Mouse (Mus musculus) layer of hippocampus, postnatal 14 days (tissue): ENCODE measurements around the gene Lpar3. TPM values are rescaled to one million over a fixed set of nuclear protein-coding genes. Genes with fewer than 3 reads are reported as not detected.

ENCODE experiments used
- DNase-seq, 2 experiments: peaks; one replicate each; pipeline ENCODE4 v3.0.0; 2021 to 2022; ENCODE audit warnings: low spot score in 2 of 2, mixed read lengths in 1 of 2
- long read RNA-seq, 2 experiments: library from polyadenylated mRNA; stranded (forward); transcript quantifications; one replicate each; pipeline ENCODE4 v2.0.0; 2021
- total RNA-seq, 2 experiments: library from RNA; stranded (reverse); gene quantifications; 2 replicates each; pipeline ENCODE4 v1.2.3; 2021

Lpar3 gene
- total RNA-seq: 1 to 10 TPM; 1.3 to 1.6 TPM
- long read RNA-seq, experiment 1, partial matches to known transcripts: 0 of 3 reads
- long read RNA-seq, experiment 1, other reads (novel, unspliced or antisense): 0 of 3 reads
- long read RNA-seq, experiment 2, transcript Lpar3-201 (3 exons, 2,464 nt): major isoform, 6 of 7 reads
- long read RNA-seq, experiment 2, partial matches to known transcripts: 1 of 7 reads
- long read RNA-seq, experiment 2, other reads (novel, unspliced or antisense): 0 of 7 reads

DNA sequence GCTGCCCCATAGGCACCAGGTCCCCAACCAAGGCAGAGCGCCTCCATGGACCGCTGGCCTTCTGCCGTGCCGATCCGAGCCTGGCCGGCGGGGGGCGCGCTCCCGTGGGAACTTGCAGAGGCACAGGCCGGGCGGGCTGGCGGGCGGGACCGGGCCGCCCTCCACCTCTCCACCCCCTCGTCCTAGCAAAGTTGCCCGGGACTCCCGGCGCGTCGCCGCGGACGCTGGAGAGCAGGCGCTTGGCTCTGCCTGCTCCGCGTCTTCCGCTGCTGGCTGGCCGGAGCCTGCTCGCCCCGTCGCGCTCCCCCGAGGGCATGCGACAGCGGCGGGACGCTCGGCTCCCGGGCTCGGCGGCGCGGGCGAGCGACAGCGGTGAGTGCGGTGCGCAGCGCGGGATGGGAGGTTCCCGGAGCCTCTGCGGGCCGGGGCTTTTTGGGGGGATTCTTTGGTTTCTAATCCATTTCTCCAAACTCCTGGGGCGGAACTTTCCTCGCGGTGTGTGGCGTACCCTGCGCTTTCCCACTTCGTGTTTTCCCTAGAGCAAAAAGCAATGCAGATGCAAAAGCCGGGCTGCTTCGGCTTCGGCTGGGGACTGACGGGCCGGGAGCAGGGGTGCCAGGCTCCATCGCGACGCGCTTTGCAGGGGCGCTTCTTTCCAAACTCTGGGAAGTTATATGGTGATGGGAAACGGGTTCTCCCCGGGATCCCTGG lies at the start of gene Lpar3:
Gene Lpar3, plus strand, starts transcription at position 188 of the 711 bp plus-strand sequence.
- DNase-seq: peak; percentile 28

DNA sequence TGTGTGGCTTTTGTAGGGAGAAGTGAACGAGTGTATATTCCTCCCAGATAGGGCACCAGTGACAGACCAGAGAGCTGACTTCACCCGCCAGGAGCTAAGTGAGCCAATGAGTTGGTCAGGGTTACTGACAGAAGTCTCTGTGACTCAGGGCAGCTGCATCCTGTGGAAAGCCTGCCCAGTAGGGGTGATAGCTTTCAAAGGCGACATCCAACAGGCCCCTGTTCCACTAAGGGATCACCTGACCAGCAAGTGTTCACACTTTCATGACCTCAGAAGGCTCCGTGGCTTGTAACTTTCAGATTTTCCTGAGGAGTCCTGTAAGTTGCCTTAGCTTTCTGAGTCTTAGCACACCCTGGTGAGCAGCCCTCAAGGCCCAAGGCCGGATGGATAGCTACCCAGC lies 47.7 kb upstream of the Lpar3 start:
- DNase-seq: no peak

DNA sequence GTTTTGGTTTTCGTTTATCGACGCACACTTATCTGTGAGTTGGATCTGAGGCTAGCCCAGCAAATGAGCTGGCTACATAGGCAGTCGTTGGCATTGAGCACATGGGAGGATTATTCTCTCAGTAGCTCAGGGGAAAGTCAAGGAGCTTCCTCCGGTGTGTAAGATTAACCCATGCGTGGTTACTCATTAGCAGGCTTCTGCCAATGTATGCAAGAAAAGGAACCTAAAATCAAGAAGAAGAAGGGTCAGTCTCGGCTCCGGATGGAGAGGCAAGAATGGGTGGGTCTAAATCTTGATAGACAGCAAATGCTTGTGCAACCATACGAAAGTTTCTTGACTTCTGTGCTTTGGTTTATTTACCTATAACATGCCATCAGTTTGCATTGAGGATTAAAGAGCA lies 46.5 kb upstream of the Lpar3 start:
- DNase-seq: no peak

DNA sequence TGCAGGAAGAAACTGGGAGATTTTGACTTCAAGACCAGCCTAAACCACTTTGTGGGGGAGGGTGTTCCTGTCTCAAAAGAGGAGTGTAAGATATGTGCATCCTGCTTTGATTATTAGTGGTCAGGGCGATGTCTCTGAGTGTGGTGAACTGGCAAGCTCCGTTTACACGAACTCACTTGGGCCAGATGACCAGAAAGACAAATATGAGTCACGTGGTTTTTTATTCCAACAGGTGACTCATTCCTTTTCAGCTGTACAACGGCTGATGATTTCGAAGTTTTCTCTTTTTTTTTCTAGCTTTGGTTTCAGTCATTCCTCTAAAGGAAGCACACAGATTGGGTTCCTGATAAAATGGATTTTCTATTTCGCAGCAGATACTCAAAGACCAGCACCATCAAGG lies 43.5 kb upstream of the Lpar3 start:
- DNase-seq: no peak

DNA sequence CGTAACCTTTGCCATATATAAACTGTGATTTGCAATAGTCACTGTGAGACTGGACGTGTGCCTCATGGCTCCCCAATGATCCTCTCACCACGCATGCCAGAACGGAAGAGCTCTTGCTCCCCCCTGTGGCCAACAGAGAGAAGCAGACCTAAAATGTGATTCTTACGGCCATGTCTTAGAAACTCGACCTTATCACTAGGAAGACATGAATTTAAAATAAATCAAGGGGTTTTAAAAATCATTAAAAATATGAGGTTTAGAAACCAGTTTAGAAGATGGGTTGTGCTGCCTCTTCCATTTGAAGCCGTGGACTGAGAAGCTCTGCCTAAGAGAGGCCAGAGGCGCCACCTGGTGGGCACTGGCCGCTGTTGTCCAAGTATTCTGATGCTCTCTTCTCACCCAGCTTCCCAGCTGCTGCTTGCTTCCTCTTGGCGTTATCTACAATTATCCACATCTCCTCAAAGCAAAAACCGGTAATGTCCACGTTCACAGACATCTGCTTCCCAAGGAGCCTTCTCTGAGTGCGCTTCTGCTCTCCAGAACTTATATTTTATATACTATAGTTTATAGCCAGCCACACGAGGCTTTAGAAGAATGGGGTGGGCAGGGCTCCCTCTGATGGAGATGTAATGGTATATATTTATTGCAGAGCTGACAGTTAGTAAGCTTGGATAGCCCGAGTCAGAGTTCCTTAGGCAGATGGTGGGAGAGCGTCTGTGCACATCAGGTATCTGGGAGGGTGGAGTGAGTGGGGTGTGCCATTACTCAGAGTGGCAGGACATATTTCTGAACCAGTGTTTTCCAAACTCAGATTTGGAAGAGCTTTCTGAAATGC lies 42.8 kb upstream of the Lpar3 start:
- peak; percentile 76 to 83 for DNase-seq

GRCm38 (mm10) chr3:146180341-146180740 lies 40.4 kb upstream of the Lpar3 start:
- DNase-seq: no peak

- peak; percentile 25 to 41 for DNase-seq
Measured at GRCm38 (mm10) chr3:146180986-146181385, 39.8 kb upstream of the Lpar3 start.

DNA sequence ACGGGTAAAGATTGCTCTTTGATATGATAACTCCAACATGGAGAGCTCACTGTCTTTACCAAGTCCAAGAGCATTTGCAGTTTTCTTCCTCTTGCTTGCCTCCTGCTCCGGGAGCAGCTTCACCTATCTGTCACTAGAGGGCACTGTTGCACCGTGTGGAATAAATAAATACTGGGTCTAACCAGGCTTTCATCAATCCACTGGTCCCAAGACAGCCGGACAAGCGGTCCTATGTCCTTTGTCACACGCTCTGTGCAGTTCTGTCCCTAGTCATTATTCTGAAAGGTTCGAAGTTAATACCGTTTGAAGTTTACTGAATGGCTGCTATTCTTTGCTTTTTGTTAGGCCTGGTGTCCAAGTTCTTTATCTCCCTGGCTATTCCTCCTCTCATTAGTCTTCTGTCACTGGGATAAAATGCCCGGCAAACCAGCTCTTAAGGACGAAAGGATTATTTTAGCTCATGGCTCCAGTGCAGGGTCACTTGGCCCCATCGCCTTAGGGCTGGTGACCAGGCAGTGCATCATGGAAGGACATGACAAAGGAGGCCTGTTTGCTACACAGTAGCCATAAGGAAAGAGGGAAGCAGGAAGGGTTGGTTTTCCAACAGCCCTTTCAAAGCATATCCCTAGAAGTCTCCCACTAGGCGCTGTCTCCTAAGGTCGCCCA lies 35.6 kb upstream of the Lpar3 start:
- DNase-seq: peak; percentile 77 to 88

DNA sequence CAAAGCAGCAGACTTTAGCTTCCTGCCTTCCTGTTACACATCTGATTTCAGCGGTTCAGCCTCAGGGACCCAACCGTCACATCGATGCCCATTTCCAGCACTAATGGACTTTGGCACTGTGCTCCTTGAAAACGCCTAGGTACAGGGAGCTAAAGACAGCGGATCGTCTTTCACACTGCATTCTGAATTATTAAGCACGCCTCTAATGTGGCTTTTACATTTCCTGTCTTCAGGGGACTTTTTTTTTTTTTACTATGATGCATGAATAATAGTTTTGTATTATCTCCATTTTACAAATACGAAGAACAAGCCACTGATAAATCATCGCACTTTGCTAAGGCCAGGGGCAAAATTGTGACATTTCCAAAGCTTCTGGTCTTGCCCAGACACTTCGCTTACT lies 34.7 kb upstream of the Lpar3 start:
- DNase-seq: no peak

DNA sequence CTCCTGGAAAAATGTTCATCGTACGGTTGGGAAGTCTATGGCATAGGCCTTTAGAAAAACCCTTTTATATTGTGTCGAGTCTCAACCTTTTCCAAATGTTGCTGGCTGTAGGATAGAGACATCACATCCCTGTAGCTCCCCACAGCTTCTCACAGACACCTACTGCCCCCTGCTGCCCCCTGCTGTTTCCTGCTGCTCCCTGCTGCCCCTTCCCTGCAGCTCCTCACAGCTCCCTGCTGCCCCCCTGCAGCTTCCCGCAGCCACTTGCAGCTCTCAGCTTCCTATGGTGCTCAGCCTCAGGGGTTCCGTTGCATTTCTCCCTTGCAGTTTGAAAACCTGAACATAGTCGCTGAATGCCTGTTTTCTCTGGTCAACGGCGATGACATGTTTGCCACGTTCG lies 30.8 kb upstream of the Lpar3 start:
- no peak for DNase-seq

- DNase-seq: no peak
Measured at GRCm38 (mm10) chr3:146192507-146192906, 28.3 kb upstream of the Lpar3 start.

GRCm38 (mm10) chr3:146195153-146195552 lies 25.6 kb upstream of the Lpar3 start:
- DNase-seq: no peak

DNA sequence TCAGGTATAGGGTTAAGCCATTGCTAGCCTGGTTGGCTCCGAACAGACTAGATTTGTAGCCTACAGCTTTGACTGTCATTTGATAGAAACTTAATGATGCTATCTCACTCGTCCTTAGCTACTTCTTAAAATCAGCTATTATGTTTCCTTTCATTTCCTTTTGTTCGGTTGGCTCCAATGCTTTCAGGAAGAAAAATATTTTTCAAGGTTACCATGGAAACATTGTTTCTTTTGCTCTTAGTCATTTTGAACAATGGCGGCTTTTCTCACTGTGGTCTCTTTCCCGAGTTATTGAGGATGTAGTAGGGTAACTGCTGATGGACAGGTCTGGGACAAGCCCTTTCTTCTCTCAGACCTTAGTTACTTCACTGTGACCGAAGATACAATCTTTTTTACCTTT lies 24.5 kb upstream of the Lpar3 start:
- no peak for DNase-seq

DNA sequence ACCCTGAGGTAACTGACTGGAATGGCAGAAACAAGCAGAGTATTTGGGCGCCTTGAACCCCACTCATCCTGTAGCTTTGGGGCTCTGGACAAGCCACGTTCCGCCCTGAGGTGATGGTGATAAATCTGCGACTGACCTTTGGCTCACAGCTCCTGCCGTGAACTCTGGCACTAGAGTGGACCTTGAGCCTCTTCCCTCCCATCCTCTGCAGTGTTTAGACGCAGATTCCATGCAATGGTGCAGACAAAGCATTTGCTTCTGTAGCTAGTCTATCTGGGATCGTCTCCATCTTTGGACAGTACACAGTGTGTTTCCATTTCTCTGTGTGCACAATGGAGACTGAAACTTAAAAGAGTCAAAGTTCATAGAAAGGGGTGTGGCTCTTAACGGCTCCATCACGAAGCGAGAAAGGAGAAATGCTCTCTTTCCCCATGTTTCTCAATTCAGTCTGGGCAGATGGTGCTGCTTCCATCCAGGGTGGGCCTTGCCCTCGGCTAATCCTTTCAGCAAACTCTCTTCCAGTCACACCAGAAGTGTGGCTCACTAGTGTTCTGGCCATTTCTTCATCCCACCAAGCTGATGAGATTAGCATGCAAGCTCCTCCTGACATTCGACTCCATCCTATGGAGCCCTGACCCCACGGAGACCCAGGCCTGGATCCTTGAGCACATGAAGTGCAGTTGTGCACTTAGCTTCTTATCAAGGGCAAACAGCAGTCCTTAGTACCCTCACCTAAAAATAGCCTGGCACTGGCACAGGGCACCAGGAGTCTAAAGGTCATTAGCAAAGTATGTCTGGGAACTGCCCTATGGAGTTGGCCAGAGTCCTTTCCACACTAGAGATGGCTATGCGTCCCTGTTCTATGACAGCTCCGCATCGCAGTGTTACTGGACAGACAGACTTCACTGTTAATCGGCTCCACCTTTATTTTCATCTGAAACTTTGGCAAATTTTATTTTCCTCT lies 23.7 kb upstream of the Lpar3 start:
- DNase-seq: no peak

DNA sequence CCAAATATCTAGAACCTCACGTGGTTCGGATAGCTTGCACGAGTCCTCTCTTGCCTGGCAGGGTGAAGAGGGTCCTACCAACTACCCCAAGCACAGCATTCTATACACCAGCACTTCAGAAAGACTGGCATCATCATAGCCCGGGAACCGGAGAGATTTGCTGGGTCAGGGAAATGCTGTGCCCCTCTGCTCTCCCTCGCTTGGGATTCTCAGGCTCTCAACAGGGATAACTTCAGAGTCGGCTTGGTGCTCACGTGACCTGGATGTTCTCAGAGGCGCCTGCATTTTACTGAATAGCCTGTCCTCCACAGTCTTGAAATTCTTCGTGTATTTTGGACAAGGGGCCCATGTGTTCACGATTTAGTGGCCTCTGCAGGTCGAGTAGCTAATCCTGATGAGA lies 23.0 kb upstream of the Lpar3 start:
- DNase-seq: no peak

DNA sequence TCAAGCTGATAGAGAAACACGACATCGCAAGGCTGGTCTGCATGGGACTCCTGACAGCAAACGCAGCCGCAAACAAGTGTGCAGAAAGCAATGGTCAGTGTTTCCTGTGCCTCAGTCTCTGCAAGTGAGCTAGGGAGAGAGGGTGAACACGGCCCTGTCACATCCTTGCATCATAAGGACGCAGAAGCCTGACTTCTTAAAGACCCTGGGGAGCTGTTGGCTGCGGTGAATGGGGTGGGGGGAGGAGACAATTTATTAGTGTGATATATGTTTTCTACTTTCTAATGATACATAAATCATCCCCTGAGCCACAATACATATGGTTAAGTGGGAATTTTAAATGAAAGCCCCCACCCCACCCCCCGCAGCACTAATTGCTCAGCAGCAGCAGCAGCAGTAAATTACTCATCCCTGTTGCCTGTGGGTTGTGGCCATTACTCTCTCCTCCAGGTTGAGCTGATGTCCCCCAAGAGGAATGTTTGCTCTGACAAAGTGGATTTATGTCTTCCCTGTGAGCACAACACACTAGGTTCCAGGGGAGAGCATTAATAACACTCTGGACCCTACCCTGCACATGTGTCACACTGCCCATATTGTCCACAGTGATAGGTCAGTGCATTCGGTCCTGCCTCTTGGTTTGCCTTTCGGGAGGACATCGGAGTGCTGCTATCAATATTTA lies 21.8 kb upstream of the Lpar3 start:
- DNase-seq: no peak

DNA sequence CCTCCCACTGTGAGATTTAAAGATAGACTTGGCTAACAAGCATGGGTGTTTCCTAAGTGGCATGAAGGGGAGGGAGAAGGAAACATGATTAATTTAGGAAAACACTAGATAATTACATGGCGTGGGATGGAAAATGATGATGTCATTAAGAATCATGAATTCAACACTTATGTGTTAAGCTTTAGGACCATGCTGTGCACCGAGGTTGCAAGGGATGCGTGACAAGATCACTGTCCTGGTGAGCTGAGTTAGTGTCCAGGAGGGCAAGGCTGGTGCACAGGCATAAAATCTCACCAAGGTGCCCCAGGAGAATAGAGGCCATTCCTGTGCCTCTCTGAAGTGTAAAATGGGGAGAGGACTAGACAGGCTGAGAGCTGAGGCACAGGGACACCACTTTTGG lies 21.3 kb upstream of the Lpar3 start:
- DNase-seq: no peak

- DNase-seq: no peak
Measured at GRCm38 (mm10) chr3:146204375-146204774, 16.4 kb upstream of the Lpar3 start.

- DNase-seq: no peak
Measured at GRCm38 (mm10) chr3:146205305-146205704, 15.5 kb upstream of the Lpar3 start.

DNA sequence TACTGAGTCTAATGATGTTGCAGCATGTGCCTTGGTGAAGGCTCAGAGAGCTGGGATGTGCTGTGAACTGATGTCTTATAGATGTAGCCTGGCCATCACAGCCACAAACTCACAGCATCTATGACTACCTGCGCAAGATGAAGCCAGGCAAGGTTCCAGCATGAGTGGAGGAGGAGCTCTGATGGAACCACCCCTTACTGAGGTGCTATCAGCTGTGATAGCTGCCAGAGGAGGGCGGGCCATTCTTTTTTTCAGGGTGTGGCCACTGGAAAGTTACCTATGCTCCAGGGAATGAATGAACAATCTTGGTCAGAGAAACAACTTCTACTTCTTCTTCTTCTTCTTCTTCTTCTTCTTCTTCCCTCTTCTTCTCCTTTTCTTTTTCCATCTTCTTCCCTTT lies 14.1 kb upstream of the Lpar3 start:
- DNase-seq: no peak
